Mouse (Mus musculus): ENCODE data around the gene Gm26920. TPM values are rescaled to one million over a fixed set of nuclear protein-coding genes. Genes with fewer than 3 reads are reported as not detected.

Gm26920 gene
- polyA plus RNA-seq, 1 experiment from 2014 or later: 0.70 TPM

DNA sequence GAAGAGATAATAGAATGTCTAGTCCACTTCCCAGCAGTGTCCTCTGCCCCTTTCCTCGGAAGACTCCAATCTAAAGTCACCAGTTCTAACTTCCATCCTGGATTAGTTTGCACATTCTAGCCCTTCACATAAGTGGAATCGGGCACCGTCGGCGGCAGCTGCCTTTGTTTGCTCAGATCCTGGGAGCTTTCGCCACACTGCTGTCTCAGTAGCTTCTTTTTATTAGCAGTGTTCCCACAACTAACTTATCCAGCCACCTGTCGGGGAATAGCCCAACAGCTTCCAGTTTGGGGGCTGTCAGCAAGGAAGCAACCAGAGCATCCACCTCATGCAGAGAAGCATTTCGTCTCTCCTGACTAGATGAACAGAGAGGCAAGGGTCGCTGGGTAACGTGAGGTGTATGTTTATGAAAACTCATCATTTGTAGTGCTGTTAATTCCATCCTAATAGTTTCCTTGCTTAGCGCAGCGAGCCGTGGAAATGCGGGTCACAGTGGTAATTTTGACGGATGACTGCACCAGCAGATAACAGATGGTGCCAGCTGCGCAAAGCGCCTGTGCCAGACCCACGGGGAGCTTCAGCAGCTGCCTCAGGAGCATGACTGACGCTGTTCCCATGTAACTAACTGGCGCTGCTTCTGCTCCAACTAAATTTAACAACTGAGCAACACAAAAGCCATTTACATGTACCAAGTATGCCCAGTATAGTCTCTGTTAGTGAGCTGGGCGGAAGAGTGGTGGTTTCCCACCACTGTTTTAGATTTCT is 80.7 kb downstream of the Gm26920 start:
- H3K4me1 ChIP-seq (ENCODE audit: control insufficient read depth in 2 of 2, insufficient read depth in 2 of 2, low read length in 2 of 2): no peaks in the 10 kb centered on the region
- H3K9me3 ChIP-seq (ENCODE audit: control insufficient read depth, low read length): no peaks in the 10 kb centered on the region
- ATAC-seq (ENCODE audit: insufficient number of reproducible peaks, insufficient read depth, low FRiP score, low read depth): no peak
- no peak overlapping the region for H3K27ac ChIP-seq (replicated peaks in 1 of 2; ENCODE audit: control insufficient read depth in 1 of 2, insufficient read depth in 1 of 2, low read depth in 2 of 2, low read length in 2 of 2)
- peaks cover 77% of the 10 kb centered on the region for H3K36me3 ChIP-seq (ENCODE audit: control insufficient read depth, insufficient read depth, low read length)
- 85% methylated on average over 21 of the region's 21 CpGs for WGBS
- H3K27me3 ChIP-seq (ENCODE audit: control insufficient read depth, insufficient read depth, low read length): no peaks in the 10 kb centered on the region
- no peak overlapping the region for H3K4me3 ChIP-seq (ENCODE audit: control insufficient read depth in 1 of 2, insufficient read depth in 1 of 2, low read depth in 1 of 2, low read length in 2 of 2)
- no peak overlapping the region for H3K4me2 ChIP-seq (ENCODE audit: low read length)
- H3K9ac ChIP-seq (ENCODE audit: low read length): no peak overlapping the region

DNA sequence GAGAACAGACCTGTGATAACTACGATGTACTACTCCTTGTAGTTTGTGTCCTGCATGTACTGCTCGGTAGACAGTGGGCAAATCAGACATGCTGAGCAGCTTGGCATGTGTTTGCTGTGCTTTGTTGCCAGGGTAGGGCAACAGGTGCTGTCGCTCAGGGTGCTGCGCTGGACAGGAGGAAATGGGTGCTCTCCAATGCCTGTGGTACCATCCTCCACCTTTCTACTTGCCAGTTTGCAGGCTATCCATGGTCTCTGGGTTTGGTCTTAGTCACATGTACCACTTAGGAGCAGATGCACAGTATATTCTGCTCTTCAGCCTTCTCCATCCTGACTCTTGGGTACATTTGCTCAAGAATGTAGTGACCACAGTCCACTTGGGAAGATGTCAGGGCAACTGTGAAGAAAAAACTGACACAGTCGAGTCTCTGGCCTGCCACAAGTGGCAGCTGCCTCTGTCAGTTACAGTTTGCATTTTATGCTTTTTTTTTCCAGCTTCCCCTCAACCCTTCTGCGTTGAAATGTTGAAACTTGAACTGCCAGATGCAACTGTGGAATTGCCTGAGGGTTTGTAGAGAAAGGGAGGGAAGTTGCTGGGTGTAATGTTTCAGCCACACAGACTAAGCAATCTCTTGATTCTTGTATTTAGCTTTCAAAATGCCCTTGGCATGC is 82.1 kb downstream of the Gm26920 start:
- Histone ChIP-seq H3K4me1 (ENCODE audit: control insufficient read depth in 2 of 2, insufficient read depth in 2 of 2, low read length in 2 of 2) (no peaks in the 10 kb centered on the region), H3K27me3 (ENCODE audit: control insufficient read depth, insufficient read depth, low read length) (no peaks in the 10 kb centered on the region), H3K4me2 (ENCODE audit: low read length) (no peak overlapping the region), H3K36me3 (ENCODE audit: control insufficient read depth, insufficient read depth, low read length) (peaks cover 77% of the 10 kb centered on the region), H3K4me3 (ENCODE audit: control insufficient read depth in 1 of 2, insufficient read depth in 1 of 2, low read depth in 1 of 2, low read length in 2 of 2) (no peak overlapping the region), H3K9me3 (ENCODE audit: control insufficient read depth, low read length) (no peaks in the 10 kb centered on the region), H3K9ac (ENCODE audit: low read length) (no peak overlapping the region), H3K27ac (replicated peaks in 1 of 2; ENCODE audit: control insufficient read depth in 1 of 2, insufficient read depth in 1 of 2, low read depth in 2 of 2, low read length in 2 of 2) (no peak overlapping the region)
- WGBS: 90% methylated on average over 6 of the region's 6 CpGs
- no peak for ATAC-seq (ENCODE audit: insufficient number of reproducible peaks, insufficient read depth, low FRiP score, low read depth)

DNA sequence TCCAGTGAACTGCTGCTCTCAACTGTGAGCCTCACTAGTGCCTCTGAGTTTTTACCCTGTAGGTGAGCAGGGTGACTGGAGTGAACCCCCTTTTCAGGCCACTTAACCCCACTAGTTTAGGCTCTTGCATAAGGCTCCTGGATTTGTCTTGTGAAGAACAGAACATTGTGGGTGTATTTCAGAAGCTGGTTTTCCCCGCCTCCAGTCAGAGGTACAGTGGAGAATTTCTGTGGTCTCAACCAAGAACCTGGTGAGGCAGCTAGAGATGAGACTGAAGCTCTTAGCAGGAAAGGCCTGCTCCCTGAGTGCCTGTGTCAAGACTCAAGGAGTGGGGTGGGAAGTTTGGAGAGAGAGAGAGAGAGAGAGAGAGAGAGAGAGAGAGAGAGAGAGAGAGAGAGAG is 82.6 kb downstream of the Gm26920 start:
- Histone ChIP-seq H3K27ac (replicated peaks in 1 of 2; ENCODE audit: control insufficient read depth in 1 of 2, insufficient read depth in 1 of 2, low read depth in 2 of 2, low read length in 2 of 2) (no peak overlapping the region), H3K4me1 (ENCODE audit: control insufficient read depth in 2 of 2, insufficient read depth in 2 of 2, low read length in 2 of 2) (no peaks in the 10 kb centered on the region), H3K4me2 (ENCODE audit: low read length) (no peak overlapping the region), H3K9ac (ENCODE audit: low read length) (no peak overlapping the region), H3K9me3 (ENCODE audit: control insufficient read depth, low read length) (no peaks in the 10 kb centered on the region), H3K36me3 (ENCODE audit: control insufficient read depth, insufficient read depth, low read length) (peaks cover 81% of the 10 kb centered on the region), H3K4me3 (ENCODE audit: control insufficient read depth in 1 of 2, insufficient read depth in 1 of 2, low read depth in 1 of 2, low read length in 2 of 2) (no peak overlapping the region), H3K27me3 (ENCODE audit: control insufficient read depth, insufficient read depth, low read length) (no peaks in the 10 kb centered on the region)
- WGBS: 73% methylated on average over 1 of the region's 1 CpGs
- ATAC-seq (ENCODE audit: insufficient number of reproducible peaks, insufficient read depth, low FRiP score, low read depth): no peak

Small RNA genes within 50 kb of the gene (microRNA-seq; reads per million reads assigned to microRNA genes)
- not detected for gene Gm23368

Other genes starting within 250 kb of the Gm26920 start
- 1.8 and 2.3 TPM in 2 replicates for gene Zfp940, start 236.7 kb downstream of the Gm26920 start, polyA plus RNA-seq (2014; fragmentation: Nextera tagmentation; extraction: Ambion mirVana)
- gene Zfp420, start 230.4 kb downstream of the Gm26920 start, polyA plus RNA-seq (2014; fragmentation: Nextera tagmentation; extraction: Ambion mirVana): 3.8 and 4.0 TPM in 2 replicates
- 8.7 and 9.2 TPM in 2 replicates for gene Zfp27, start 183.8 kb downstream of the Gm26920 start, polyA plus RNA-seq (2014; fragmentation: Nextera tagmentation; extraction: Ambion mirVana)
- gene Zfp383, start 182.2 kb downstream of the Gm26920 start, polyA plus RNA-seq (2014; fragmentation: Nextera tagmentation; extraction: Ambion mirVana): 4.1 and 4.2 TPM in 2 replicates
- gene Zfp74, start 136.3 kb downstream of the Gm26920 start, polyA plus RNA-seq (2014; fragmentation: Nextera tagmentation; extraction: Ambion mirVana): 8.0 and 8.6 TPM in 2 replicates
- 23.7 and 27.4 TPM in 2 replicates for gene Zfp568, start 106.5 kb downstream of the Gm26920 start, polyA plus RNA-seq (2014; fragmentation: Nextera tagmentation; extraction: Ambion mirVana)
- gene Zfp14, start 39.0 kb downstream of the Gm26920 start, polyA plus RNA-seq (2014; fragmentation: Nextera tagmentation; extraction: Ambion mirVana): 4.0 and 4.8 TPM in 2 replicates
- gene Zfp82, start 17.5 kb downstream of the Gm26920 start, polyA plus RNA-seq (2014; fragmentation: Nextera tagmentation; extraction: Ambion mirVana): 4.2 and 4.8 TPM in 2 replicates
- 5.2 and 6.4 TPM in 2 replicates for gene Zfp566, start 117 bp upstream of the Gm26920 start, polyA plus RNA-seq (2014; fragmentation: Nextera tagmentation; extraction: Ambion mirVana)
- gene Zfp260, start 4.4 kb upstream of the Gm26920 start, polyA plus RNA-seq (2014; fragmentation: Nextera tagmentation; extraction: Ambion mirVana): 85.2 and 91.3 TPM in 2 replicates
- 6.4 and 8.5 TPM in 2 replicates for gene Zfp382, start 31.5 kb upstream of the Gm26920 start, polyA plus RNA-seq (2014; fragmentation: Nextera tagmentation; extraction: Ambion mirVana)
- gene Zfp146, start 79.3 kb upstream of the Gm26920 start, polyA plus RNA-seq (2014; fragmentation: Nextera tagmentation; extraction: Ambion mirVana): 7.2 and 9.0 TPM in 2 replicates
- 544 and 589 TPM in 2 replicates for gene Cox7a1, start 93.7 kb upstream of the Gm26920 start, polyA plus RNA-seq (2014; fragmentation: Nextera tagmentation; extraction: Ambion mirVana)
- gene Capns1, start 108.4 kb upstream of the Gm26920 start, polyA plus RNA-seq (2014; fragmentation: Nextera tagmentation; extraction: Ambion mirVana): 63.0 and 73.7 TPM in 2 replicates
- gene Polr2i, start 141.5 kb upstream of the Gm26920 start, polyA plus RNA-seq (2014; fragmentation: Nextera tagmentation; extraction: Ambion mirVana): 126 and 145 TPM in 2 replicates
- 137 and 144 TPM in 2 replicates for gene Tbcb, start 141.9 kb upstream of the Gm26920 start, polyA plus RNA-seq (2014; fragmentation: Nextera tagmentation; extraction: Ambion mirVana)
- gene Ovol3, start 145.3 kb upstream of the Gm26920 start, polyA plus RNA-seq (2014; fragmentation: Nextera tagmentation; extraction: Ambion mirVana): not detected in 2 replicates
- 0.35 and 0.72 TPM in 2 replicates for gene Thap8, start 189.7 kb upstream of the Gm26920 start, polyA plus RNA-seq (2014; fragmentation: Nextera tagmentation; extraction: Ambion mirVana)
- 8.7 and 9.4 TPM in 2 replicates for gene Wdr62, start 190.0 kb upstream of the Gm26920 start, polyA plus RNA-seq (2014; fragmentation: Nextera tagmentation; extraction: Ambion mirVana)
- gene Clip3, start 201.3 kb upstream of the Gm26920 start, polyA plus RNA-seq (2014; fragmentation: Nextera tagmentation; extraction: Ambion mirVana): 10.1 and 12.8 TPM in 2 replicates
- gene Alkbh6, start 218.3 kb upstream of the Gm26920 start, polyA plus RNA-seq (2014; fragmentation: Nextera tagmentation; extraction: Ambion mirVana): 68.9 and 70.6 TPM in 2 replicates
- 8.1 and 13.0 TPM in 2 replicates for gene Syne4, start 224.4 kb upstream of the Gm26920 start, polyA plus RNA-seq (2014; fragmentation: Nextera tagmentation; extraction: Ambion mirVana)
- not detected in 2 replicates for gene E130208F15Rik, start 231.3 kb upstream of the Gm26920 start, polyA plus RNA-seq (2014; fragmentation: Nextera tagmentation; extraction: Ambion mirVana)
- gene Sdhaf1, start 233.5 kb upstream of the Gm26920 start, polyA plus RNA-seq (2014; fragmentation: Nextera tagmentation; extraction: Ambion mirVana): 17.9 and 18.7 TPM in 2 replicates

Measured in heart, embryonic 14.5 days (tissue).